Mouse (Mus musculus) mesoderm, embryonic 11.5 days (tissue): ENCODE measurements at regions not wholly inside any gene's neighbourhood (a gene's known extent, or its start where the extent isn't known, plus 50 kb on each side); places are given as distances from the start of the nearest gene placed in this dataset.

Experiments used
- DNase-seq: peaks from one replicate; pipeline ENCODE4 v3.0.0-alpha.2; 2012; ENCODE audit warnings: low read depth, low spot score

- DNase-seq = no peak
Observed at GRCm38 (mm10) chr16:65250426-65250825, 144.8 kb upstream of the Htr1f start.

DNA sequence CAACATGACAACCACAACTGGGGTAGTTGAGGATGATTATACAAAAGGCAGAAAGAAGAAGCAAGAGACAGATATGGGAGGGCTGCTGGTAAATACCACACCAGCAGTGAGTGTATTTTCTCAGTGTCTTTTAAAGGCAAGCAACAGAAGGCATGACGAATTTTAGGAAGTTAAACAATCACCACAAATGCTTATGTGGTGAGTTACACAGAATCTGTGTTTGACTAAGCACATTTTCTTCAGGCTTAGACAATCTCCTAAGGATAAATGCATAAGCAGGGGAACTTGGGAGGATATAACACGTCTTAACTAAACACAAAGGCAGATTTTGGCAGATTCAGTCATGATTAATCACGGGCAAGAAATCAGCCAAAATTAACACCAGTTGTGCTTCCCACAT, 141.8 kb upstream of the Htr1f start:
- DNase-seq = no peak

DNA sequence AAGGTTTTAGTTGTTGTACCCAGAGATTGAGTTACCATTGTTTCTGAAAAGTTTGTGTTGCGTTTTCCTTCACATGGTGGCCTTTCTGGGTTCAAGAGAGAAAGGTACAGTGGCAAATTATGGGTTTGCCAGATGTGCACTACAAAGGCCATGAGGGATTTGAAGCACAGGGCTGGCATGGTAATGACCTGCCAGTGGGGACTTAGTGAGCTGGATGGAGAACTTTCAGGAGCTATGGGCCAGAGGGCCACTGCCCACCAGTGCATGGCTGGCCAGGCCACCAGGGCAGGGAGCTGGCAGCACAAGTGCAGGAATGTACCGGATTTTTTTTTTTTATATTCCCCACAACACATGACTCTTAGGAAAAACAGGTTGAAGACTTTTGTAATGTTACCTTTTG, 128.8 kb upstream of the Htr1f start:
- DNase-seq = no peak

GRCm38 (mm10) chr16:65233964-65234363, 128.3 kb upstream of the Htr1f start:
- DNase-seq = no peak

DNA sequence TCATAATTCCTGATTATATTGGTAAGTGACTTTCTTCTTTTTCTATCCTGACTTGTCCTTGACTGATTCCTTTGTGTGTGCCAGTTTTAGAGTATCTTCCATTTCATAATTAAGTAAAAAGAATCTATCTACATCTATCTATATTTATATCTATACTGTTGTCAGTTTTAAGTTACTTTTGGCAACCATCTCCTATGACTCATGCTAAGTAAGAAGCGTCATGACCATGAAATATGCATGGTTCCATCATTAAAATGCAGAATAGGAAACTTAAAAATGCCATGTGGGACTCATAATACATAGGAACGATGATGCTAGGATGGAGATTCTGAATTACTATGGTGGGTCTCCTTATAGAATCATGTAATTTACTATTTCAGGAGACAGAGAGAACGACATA, 113.8 kb upstream of the Htr1f start:
- no peak for DNase-seq

GRCm38 (mm10) chr16:65212367-65212766, 106.7 kb upstream of the Htr1f start:
- DNase-seq = no peak

GRCm38 (mm10) chr16:65201329-65201728, 95.7 kb upstream of the Htr1f start:
- no peak for DNase-seq

GRCm38 (mm10) chr16:65197203-65197844, 91.7 kb upstream of the Htr1f start:
- no peak for DNase-seq

DNA sequence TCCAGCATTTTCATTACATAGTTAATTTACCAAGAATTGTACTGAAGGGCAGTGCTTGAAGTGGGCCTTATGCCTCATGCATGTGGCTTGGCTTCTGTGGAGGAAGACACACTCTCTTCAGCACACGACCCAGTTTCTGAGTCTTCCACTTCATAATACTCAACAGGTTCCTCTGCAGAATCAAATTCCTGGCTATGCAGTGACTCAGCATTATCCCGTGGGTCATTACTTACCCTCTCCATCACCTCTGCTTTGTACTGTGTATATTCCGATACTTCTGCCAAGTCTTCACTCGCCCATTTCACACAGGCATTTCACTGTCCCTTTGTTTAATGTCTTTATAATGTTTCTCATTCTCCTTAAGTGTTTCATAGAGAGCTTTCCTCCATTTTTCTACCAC, 90.1 kb upstream of the Htr1f start:
- DNase-seq = no peak

GRCm38 (mm10) chr16:65191574-65192149, 86.0 kb upstream of the Htr1f start:
- no peak for DNase-seq

- no peak for DNase-seq
Observed at GRCm38 (mm10) chr16:65174561-65174960, 68.9 kb upstream of the Htr1f start.

DNA sequence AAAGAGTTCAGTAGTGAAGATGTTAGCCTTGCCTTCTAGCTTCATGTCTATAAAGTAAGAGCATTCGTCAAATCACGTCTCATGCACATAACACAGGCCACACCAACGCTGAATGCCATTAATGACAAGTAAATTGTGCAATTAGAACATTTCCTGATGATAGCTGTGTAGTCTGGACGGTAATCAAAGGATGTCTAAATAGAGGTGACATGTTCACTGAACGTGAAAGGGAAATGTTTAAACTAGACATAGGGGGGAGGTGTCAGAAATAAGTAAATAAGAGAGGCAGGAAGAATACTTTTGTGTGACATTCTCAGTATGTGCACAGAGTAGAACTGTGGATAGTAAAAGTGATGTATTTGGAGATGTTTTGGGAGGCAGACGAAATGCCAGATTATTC, 61.5 kb upstream of the Htr1f start:
- no peak for DNase-seq

- DNase-seq = no peak
Observed at GRCm38 (mm10) chr16:65162766-65163165, 57.1 kb upstream of the Htr1f start.

GRCm38 (mm10) chr16:65160286-65160685, 54.6 kb upstream of the Htr1f start:
- peak; percentile 23 for DNase-seq

DNA sequence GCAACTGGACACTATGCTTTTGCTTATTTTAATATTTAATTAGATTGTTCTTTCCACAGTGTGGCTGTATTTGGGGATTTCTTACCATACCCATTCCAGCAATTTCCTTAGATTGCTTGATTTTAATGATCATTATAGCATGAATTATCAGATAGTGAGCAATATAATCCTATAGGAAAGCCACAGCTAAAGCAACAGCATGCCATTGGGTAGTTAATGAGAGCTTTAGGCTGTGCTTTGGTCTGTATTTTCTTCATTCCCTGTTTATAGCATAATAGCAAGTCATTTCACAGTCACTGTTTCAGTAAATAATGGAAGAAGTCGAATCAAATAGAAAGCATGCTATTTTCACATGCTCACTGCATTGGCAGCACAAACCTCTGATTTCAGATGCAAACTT, 49.9 kb upstream of the Htr1f start:
- no peak for DNase-seq
